Mouse (Mus musculus) ES-Bruce4 (cell line): Measurements from ENCODE around the gene Deup1. TPM values are rescaled to one million over a fixed set of nuclear protein-coding genes. Genes with fewer than 3 reads are reported as not detected.

Source experiments
- H3K27ac ChIP-seq: 2 replicates; pipeline ENCODE4 v1.5.1; 2012; ENCODE audit warnings: low read length, inconsistent platforms; ENCODE audit not compliant: insufficient read depth
- H3K27me3 ChIP-seq: 2 replicates; pipeline ENCODE4 v1.6.1; 2012; ENCODE audit warnings: mild to moderate bottlenecking, low read length, inconsistent platforms; ENCODE audit not compliant: control insufficient read depth, poor library complexity, insufficient read depth, severe bottlenecking
- H3K36me3 ChIP-seq: 2 replicates; pipeline ENCODE4 v1.6.1; 2012; ENCODE audit warnings: inconsistent platforms, mild to moderate bottlenecking, low read length, moderate library complexity; ENCODE audit not compliant: control insufficient read depth, poor library complexity, insufficient read depth, severe bottlenecking
- H3K4me1 ChIP-seq: one replicate; pipeline ENCODE4 v1.8.1; 2011; ENCODE audit warnings: low read length; ENCODE audit not compliant: control insufficient read depth, insufficient read depth
- H3K4me3 ChIP-seq: 2 replicates; pipeline ENCODE4 v1.5.1; 2011; ENCODE audit warnings: low read depth, mild to moderate bottlenecking, low read length
- H3K9ac ChIP-seq: 2 replicates; pipeline ENCODE4 v1.6.1; 2012; ENCODE audit warnings: low read depth, mild to moderate bottlenecking, inconsistent platforms; ENCODE audit not compliant: poor library complexity, severe bottlenecking
- H3K9me3 ChIP-seq: replicated peaks from 2 replicates; pipeline ENCODE4 v1.6.1; 2012; ENCODE audit warnings: mild to moderate bottlenecking, low read length, inconsistent platforms; ENCODE audit not compliant: control insufficient read depth, poor library complexity, insufficient read depth, severe bottlenecking
- CTCF ChIP-seq: IDR thresholded peaks from one replicate; pipeline ENCODE4 v1.8.1; 2011; ENCODE audit warnings: low read depth, low read length
- EP300 ChIP-seq: IDR thresholded peaks from 2 replicates; pipeline ENCODE4 v1.6.1; 2011; ENCODE audit warnings: low read depth, low read length; ENCODE audit not compliant: insufficient read depth
- POLR2A ChIP-seq: IDR thresholded peaks from one replicate; pipeline ENCODE4 v1.8.1; 2011; ENCODE audit warnings: low read length; ENCODE audit not compliant: insufficient read depth
- polyA plus RNA-seq: library from polyadenylated mRNA; stranded (reverse); fragments of >200 nt; gene quantifications from 2 replicates; pipeline ENCODE4 v1.2.4, GENCODE M21; 2011; ENCODE audit warnings: low read depth; ENCODE audit not compliant: missing spikeins, insufficient read depth, insufficient read length

Deup1 gene
- polyA plus RNA-seq, 1 experiment = not detected

- no peaks in the 10 kb centered on the region for H3K9me3 ChIP-seq
- no peak overlapping the region for H3K27ac ChIP-seq
- H3K9ac ChIP-seq = no peak overlapping the region
- TF ChIP-seq CTCF = no peak
- no peak for TF ChIP-seq POLR2A
- TF ChIP-seq EP300 = no peak
- H3K4me3 ChIP-seq = no peak overlapping the region
- no peaks in the 10 kb centered on the region for H3K4me1 ChIP-seq
- no peaks in the 10 kb centered on the region for H3K36me3 ChIP-seq
- H3K27me3 ChIP-seq = no peaks in the 10 kb centered on the region
These were observed 8.6 kb downstream of the Deup1 start for GRCm38 (mm10) chr9:15619020-15619590.

- TF ChIP-seq EP300 = no peak
- no peak for TF ChIP-seq CTCF
- no peak for TF ChIP-seq POLR2A
- Histone ChIP-seq H3K27ac (no peak overlapping the region), H3K36me3 (no peaks in the 10 kb centered on the region), H3K9ac (no peak overlapping the region), H3K4me1 (no peaks in the 10 kb centered on the region), H3K4me3 (no peak overlapping the region), H3K9me3 (no peaks in the 10 kb centered on the region), H3K27me3 (no peaks in the 10 kb centered on the region)
These were observed 10.7 kb downstream of the Deup1 start for GRCm38 (mm10) chr9:15617061-15617460.

GRCm38 (mm10) chr9:15616471-15616870, 11.3 kb downstream of the Deup1 start:
- no peaks in the 10 kb centered on the region for H3K4me1 ChIP-seq
- TF ChIP-seq CTCF (no peak), POLR2A (no peak), EP300 (no peak)
- H3K4me3 ChIP-seq = no peak overlapping the region

GRCm38 (mm10) chr9:15609280-15609930, 18.3 kb downstream of the Deup1 start:
- H3K4me1 ChIP-seq = no peaks in the 10 kb centered on the region
- no peaks in the 10 kb centered on the region for H3K27me3 ChIP-seq
- H3K9ac ChIP-seq = no peak overlapping the region
- H3K36me3 ChIP-seq = no peaks in the 10 kb centered on the region
- H3K9me3 ChIP-seq = no peaks in the 10 kb centered on the region
- H3K4me3 ChIP-seq = no peak overlapping the region
- no peak overlapping the region for H3K27ac ChIP-seq
- no peak for TF ChIP-seq EP300

More at GRCm38 (mm10) chr9:15616471-15616870, 11.3 kb downstream of the Deup1 start:
- no peak overlapping the region for H3K9ac ChIP-seq
- H3K9me3 ChIP-seq = no peaks in the 10 kb centered on the region
- H3K36me3 ChIP-seq = no peaks in the 10 kb centered on the region
- no peak overlapping the region for H3K27ac ChIP-seq
- no peaks in the 10 kb centered on the region for H3K27me3 ChIP-seq

GRCm38 (mm10) chr9:15607601-15608000, 20.1 kb downstream of the Deup1 start:
- no peaks in the 10 kb centered on the region for H3K27me3 ChIP-seq
- no peak overlapping the region for H3K9ac ChIP-seq
- TF ChIP-seq CTCF (no peak), POLR2A (no peak), EP300 (no peak)

GRCm38 (mm10) chr9:15603156-15603555, 24.6 kb downstream of the Deup1 start:
- Histone ChIP-seq H3K4me1 (no peaks in the 10 kb centered on the region), H3K9me3 (no peaks in the 10 kb centered on the region), H3K9ac (no peak overlapping the region), H3K4me3 (no peak overlapping the region), H3K27ac (no peak overlapping the region), H3K27me3 (no peaks in the 10 kb centered on the region), H3K36me3 (no peaks in the 10 kb centered on the region)
- TF ChIP-seq CTCF = no peak
- TF ChIP-seq POLR2A = no peak
- no peak for TF ChIP-seq EP300

More at GRCm38 (mm10) chr9:15607601-15608000, 20.1 kb downstream of the Deup1 start:
- Histone ChIP-seq H3K27ac (no peak overlapping the region), H3K4me3 (no peak overlapping the region), H3K9me3 (no peaks in the 10 kb centered on the region), H3K36me3 (no peaks in the 10 kb centered on the region), H3K4me1 (no peaks in the 10 kb centered on the region)
